Mouse (Mus musculus) neural tube, embryonic 13.5 days (tissue): ENCODE data around the gene Aen. TPM values are rescaled to one million over a fixed set of nuclear protein-coding genes. Genes with fewer than 3 reads are reported as not detected.

ENCODE experiments used
- ATAC-seq: fragments of 200-750 bp; cut with Nextera tagmentation; 2 replicates; pipeline ENCODE4 v1.8.0; 2017; ENCODE audit warnings: low read depth, mild to moderate bottlenecking, moderate TSS enrichment, moderate library complexity
- H3K27ac ChIP-seq: fragments of 300-500 bp; sonication (generic); replicated peaks from 2 replicates; pipeline ENCODE4 v1.5.1; 2015; ENCODE audit warnings: moderate library complexity, mild to moderate bottlenecking, inconsistent platforms
- H3K27me3 ChIP-seq: fragments of 300-500 bp; sonication (generic); 2 replicates; pipeline ENCODE4 v1.6.1; 2015; ENCODE audit warnings: mild to moderate bottlenecking, inconsistent platforms
- H3K36me3 ChIP-seq: fragments of 300-500 bp; sonication (generic); 2 replicates; pipeline ENCODE4 v1.6.1; 2015; ENCODE audit warnings: mild to moderate bottlenecking, inconsistent platforms
- H3K4me1 ChIP-seq: fragments of 300-500 bp; sonication (generic); replicated peaks from 2 replicates; pipeline ENCODE4 v1.6.1; 2015; ENCODE audit warnings: inconsistent platforms
- H3K4me2 ChIP-seq: fragments of 300-500 bp; sonication (generic); 2 replicates; pipeline ENCODE4 v1.6.1; 2015; ENCODE audit warnings: inconsistent platforms, mild to moderate bottlenecking, moderate library complexity
- H3K4me3 ChIP-seq: fragments of 300-500 bp; sonication (generic); 2 replicates; pipeline ENCODE4 v1.5.1; 2015; ENCODE audit warnings: mild to moderate bottlenecking, inconsistent platforms
- H3K9ac ChIP-seq: fragments of 300-500 bp; sonication (generic); 2 replicates; pipeline ENCODE4 v1.6.1; 2015; ENCODE audit warnings: moderate library complexity, mild to moderate bottlenecking, inconsistent platforms
- H3K9me3 ChIP-seq: fragments of 300-500 bp; sonication (generic); 2 replicates; pipeline ENCODE4 v1.6.1; 2016; ENCODE audit warnings: inconsistent platforms
- WGBS: fragments of 180-500 bp; shearing (Covaris S2); methylation state at CpG from one replicate; pipeline ENCODE4 v1.1.7; 2015; 5-methylcytosine and 5-hydroxymethylcytosine counted together
- polyA plus RNA-seq: library from polyadenylated mRNA; unstranded; fragments of >200 nt; fragmentation: Nextera tagmentation; extraction: Ambion mirVana; gene quantifications from 2 replicates; pipeline ENCODE4 v1.2.1, GENCODE M21; 2015

The Aen gene
- polyA plus RNA-seq, 1 experiment from 2014 or later: 47.9 TPM

GRCm38 (mm10) chr7:78918686-78919085, 23.0 kb downstream of the Aen start:
- Histone ChIP-seq H3K4me2 (no peak overlapping the region), H3K9me3 (no peaks in the 10 kb centered on the region), H3K27me3 (no peaks in the 10 kb centered on the region; the same call in 1 of the 2 replicates), H3K27ac (no peak overlapping the region), H3K4me3 (no peak overlapping the region), H3K36me3 (no peaks in the 10 kb centered on the region), H3K9ac (no peak overlapping the region), H3K4me1 (peaks cover 6% of the 10 kb centered on the region; the same call in 1 of the 2 replicates)
- no peak for ATAC-seq
- WGBS: 58% methylated on average over 4 of the region's 4 CpGs

GRCm38 (mm10) chr7:78922506-78922905, 26.9 kb downstream of the Aen start:
- H3K27ac ChIP-seq: no peak overlapping the region
- no peaks in the 10 kb centered on the region for H3K36me3 ChIP-seq
- H3K9me3 ChIP-seq: no peaks in the 10 kb centered on the region
- H3K4me1 ChIP-seq: no peaks in the 10 kb centered on the region
- H3K27me3 ChIP-seq: no peaks in the 10 kb centered on the region; the same call in 1 of the 2 replicates
- WGBS: 65% methylated on average over 7 of the region's 7 CpGs
- no peak overlapping the region for H3K4me3 ChIP-seq
- no peak overlapping the region for H3K9ac ChIP-seq
- no peak for ATAC-seq
- no peak overlapping the region for H3K4me2 ChIP-seq

GRCm38 (mm10) chr7:78924300-78924699, 28.6 kb downstream of the Aen start:
- 9% methylated on average over 6 of the region's 6 CpGs for WGBS

GRCm38 (mm10) chr7:78924796-78925195, 29.1 kb downstream of the Aen start:
- no peak overlapping the region for H3K4me2 ChIP-seq

More at GRCm38 (mm10) chr7:78924300-78924699, 28.6 kb downstream of the Aen start:
- Histone ChIP-seq H3K27me3 (no peaks in the 10 kb centered on the region; the same call in 1 of the 2 replicates), H3K4me1 (no peaks in the 10 kb centered on the region), H3K36me3 (no peaks in the 10 kb centered on the region), H3K27ac (no peak overlapping the region), H3K4me3 (no peak overlapping the region), H3K9me3 (no peaks in the 10 kb centered on the region), H3K4me2 (no peak overlapping the region), H3K9ac (no peak overlapping the region)
- ATAC-seq: no peak

GRCm38 (mm10) chr7:78925680-78926079, 30.0 kb downstream of the Aen start:
- Histone ChIP-seq H3K27me3 (no peaks in the 10 kb centered on the region; the same call in 1 of the 2 replicates), H3K4me3 (no peak overlapping the region), H3K4me2 (no peak overlapping the region), H3K27ac (no peak overlapping the region), H3K36me3 (no peaks in the 10 kb centered on the region), H3K4me1 (no peaks in the 10 kb centered on the region), H3K9ac (no peak overlapping the region), H3K9me3 (no peaks in the 10 kb centered on the region)
- 77% methylated on average over 7 of the region's 7 CpGs for WGBS
- ATAC-seq: no peak

More at GRCm38 (mm10) chr7:78924796-78925195, 29.1 kb downstream of the Aen start:
- Histone ChIP-seq H3K4me3 (no peak overlapping the region), H3K4me1 (no peaks in the 10 kb centered on the region), H3K9ac (no peak overlapping the region), H3K9me3 (no peaks in the 10 kb centered on the region), H3K27me3 (no peaks in the 10 kb centered on the region; the same call in 1 of the 2 replicates), H3K36me3 (no peaks in the 10 kb centered on the region), H3K27ac (no peak overlapping the region)
- WGBS: 61% methylated on average over 7 of the region's 7 CpGs
- no peak for ATAC-seq

GRCm38 (mm10) chr7:78926156-78926555, 30.5 kb downstream of the Aen start:
- Histone ChIP-seq H3K27ac (no peak overlapping the region), H3K4me2 (no peak overlapping the region), H3K4me1 (no peaks in the 10 kb centered on the region), H3K9me3 (no peaks in the 10 kb centered on the region), H3K27me3 (no peaks in the 10 kb centered on the region; the same call in 1 of the 2 replicates), H3K4me3 (no peak overlapping the region), H3K9ac (no peak overlapping the region), H3K36me3 (no peaks in the 10 kb centered on the region)
- ATAC-seq: no peak
- WGBS: 78% methylated on average over 9 of the region's 9 CpGs

- Histone ChIP-seq H3K4me2 (no peak overlapping the region), H3K36me3 (no peaks in the 10 kb centered on the region), H3K9me3 (no peaks in the 10 kb centered on the region), H3K27ac (no peak overlapping the region), H3K4me3 (no peak overlapping the region), H3K27me3 (no peaks in the 10 kb centered on the region; the same call in 1 of the 2 replicates), H3K9ac (no peak overlapping the region), H3K4me1 (no peaks in the 10 kb centered on the region)
- ATAC-seq: no peak
- WGBS: 88% methylated on average over 3 of the region's 3 CpGs
Measured at GRCm38 (mm10) chr7:78927266-78927665, 31.6 kb downstream of the Aen start.

GRCm38 (mm10) chr7:78938957-78939602, 43.4 kb downstream of the Aen start:
- ATAC-seq: no peak
- Histone ChIP-seq H3K27me3 (no peaks in the 10 kb centered on the region), H3K27ac (no peak overlapping the region), H3K9ac (no peak overlapping the region), H3K4me1 (no peaks in the 10 kb centered on the region), H3K4me3 (no peak overlapping the region), H3K9me3 (no peaks in the 10 kb centered on the region), H3K36me3 (no peaks in the 10 kb centered on the region), H3K4me2 (no peak overlapping the region)
- 71% methylated on average over 19 of the region's 19 CpGs for WGBS

- Histone ChIP-seq H3K9ac (no peak overlapping the region), H3K27ac (no peak overlapping the region), H3K36me3 (no peaks in the 10 kb centered on the region), H3K4me2 (no peak overlapping the region), H3K4me3 (no peak overlapping the region), H3K9me3 (no peaks in the 10 kb centered on the region), H3K27me3 (no peaks in the 10 kb centered on the region), H3K4me1 (no peaks in the 10 kb centered on the region)
- no peak for ATAC-seq
- WGBS: 88% methylated on average over 3 of the region's 3 CpGs
Measured at GRCm38 (mm10) chr7:78940971-78941370, 45.3 kb downstream of the Aen start.

- no peak for ATAC-seq
- Histone ChIP-seq H3K4me2 (no peak overlapping the region), H3K36me3 (no peaks in the 10 kb centered on the region), H3K4me1 (no peaks in the 10 kb centered on the region), H3K9me3 (no peaks in the 10 kb centered on the region), H3K9ac (no peak overlapping the region), H3K27ac (no peak overlapping the region), H3K27me3 (no peaks in the 10 kb centered on the region), H3K4me3 (no peak overlapping the region)
- 84% methylated on average over 2 of the region's 2 CpGs for WGBS
Measured at GRCm38 (mm10) chr7:78942544-78942943, 46.9 kb downstream of the Aen start.

- Histone ChIP-seq H3K27me3 (no peaks in the 10 kb centered on the region), H3K4me1 (peaks cover 6% of the 10 kb centered on the region; the same call in 1 of the 2 replicates), H3K9me3 (no peaks in the 10 kb centered on the region), H3K36me3 (no peaks in the 10 kb centered on the region), H3K9ac (no peak overlapping the region), H3K4me2 (no peak overlapping the region; the same call in 1 of the 2 replicates), H3K27ac (no peak overlapping the region), H3K4me3 (no peak overlapping the region)
- no peak for ATAC-seq
- WGBS: 34% methylated on average over 11 of the region's 11 CpGs
Measured at GRCm38 (mm10) chr7:78953886-78954572, 58.4 kb downstream of the Aen start.

- Histone ChIP-seq H3K27ac (no peak overlapping the region), H3K4me1 (peaks cover 6% of the 10 kb centered on the region; the same call in 1 of the 2 replicates), H3K9ac (no peak overlapping the region), H3K4me2 (no peak overlapping the region), H3K4me3 (no peak overlapping the region), H3K36me3 (no peaks in the 10 kb centered on the region), H3K9me3 (no peaks in the 10 kb centered on the region), H3K27me3 (no peaks in the 10 kb centered on the region)
- ATAC-seq: no peak
- whole genome bisulfite sequencing: 80% methylated on average over 6 of the region's 6 CpGs
Measured at GRCm38 (mm10) chr7:78954619-78955018, 59.0 kb downstream of the Aen start.
